Mouse (Mus musculus): ENCODE data around the gene Foxn3. TPM values are rescaled to one million over a fixed set of nuclear protein-coding genes. Genes with fewer than 3 reads are reported as not detected.

The Foxn3 gene
- polyA plus RNA-seq, 1 experiment = 5.8 TPM

- Histone ChIP-seq H3K36me3 (ENCODE audit: control insufficient read depth, insufficient read depth) (no peaks in the 10 kb centered on the region), H3K79me2 (ENCODE audit: control insufficient read depth, insufficient read depth) (no peaks in the 10 kb centered on the region), H3K27me3 (ENCODE audit: control insufficient read depth, insufficient read depth, insufficient read length) (no peaks in the 10 kb centered on the region), H3K4me3 (no peak overlapping the region), H3ac (ENCODE audit: control insufficient read depth, insufficient read length) (no peak overlapping the region), H3K4me2 (ENCODE audit: low read depth) (peak overlapping the region; percentile 91)
- TF ChIP-seq SRF (IDR thresholded peaks at IDR 0.05; ENCODE audit: control insufficient read depth, insufficient read length, low read depth) = no peak
- TF ChIP-seq POLR2AphosphoS2 (IDR thresholded peaks at IDR 0.05; ENCODE audit: insufficient read length, low read depth) = no peak
- no peak for TF ChIP-seq TCF3 (IDR thresholded peaks at IDR 0.05; ENCODE audit: insufficient read length, low read depth)
- TF ChIP-seq USF1 (IDR thresholded peaks at IDR 0.05; ENCODE audit: low read depth) = no peak
- no peak for TF ChIP-seq E2F4 (IDR thresholded peaks at IDR 0.05; ENCODE audit: insufficient read depth)
- TF ChIP-seq REST (IDR thresholded peaks at IDR 0.05; ENCODE audit: insufficient read depth, insufficient read length) = no peak
- TF ChIP-seq CEBPB (IDR thresholded peaks at IDR 0.05; ENCODE audit: insufficient read depth, poor library complexity, severe bottlenecking) = no peak
- TF ChIP-seq TCF12 (IDR thresholded peaks at IDR 0.05; ENCODE audit: insufficient read depth, poor library complexity, severe bottlenecking) = no peak
- TF ChIP-seq MYOG (IDR thresholded peaks at IDR 0.05; ENCODE audit: control insufficient read depth in 1 of 3, insufficient read depth in 1 of 3, insufficient read length in 2 of 3, low read depth in 2 of 3) = no peak
- TF ChIP-seq POLR2A (IDR thresholded peaks at IDR 0.05; ENCODE audit: insufficient read length, low read depth) = no peak
- no peak for TF ChIP-seq MAX (IDR thresholded peaks at IDR 0.05; ENCODE audit: low read depth)
- TF ChIP-seq MYOD1 (IDR thresholded peaks at IDR 0.05; ENCODE audit: control insufficient read depth in 1 of 3, insufficient read length in 2 of 3, low read depth in 2 of 3) = no peak
These were observed 2.6 kb downstream of the Foxn3 start for GRCm38 (mm10) chr12:99560701-99561332.

GRCm38 (mm10) chr12:99559483-99559882 is 3.9 kb downstream of the Foxn3 start:
- H3K79me2 ChIP-seq (ENCODE audit: control insufficient read depth, insufficient read depth) = no peaks in the 10 kb centered on the region
- H3K27me3 ChIP-seq (ENCODE audit: control insufficient read depth, insufficient read depth, insufficient read length) = no peaks in the 10 kb centered on the region
- H3K4me3 ChIP-seq = no peak overlapping the region
- no peak overlapping the region for H3K4me2 ChIP-seq (ENCODE audit: low read depth)
- no peak overlapping the region for H3ac ChIP-seq (ENCODE audit: control insufficient read depth, insufficient read length)
- no peaks in the 10 kb centered on the region for H3K36me3 ChIP-seq (ENCODE audit: control insufficient read depth, insufficient read depth)
- no peak for TF ChIP-seq MAX (IDR thresholded peaks at IDR 0.05; ENCODE audit: low read depth)
- TF ChIP-seq REST (IDR thresholded peaks at IDR 0.05; ENCODE audit: insufficient read depth, insufficient read length) = no peak
- no peak for TF ChIP-seq TCF3 (IDR thresholded peaks at IDR 0.05; ENCODE audit: insufficient read length, low read depth)
- TF ChIP-seq MYOG (IDR thresholded peaks at IDR 0.05; ENCODE audit: control insufficient read depth in 1 of 3, insufficient read depth in 1 of 3, insufficient read length in 2 of 3, low read depth in 2 of 3) = no peak
- no peak for TF ChIP-seq SRF (IDR thresholded peaks at IDR 0.05; ENCODE audit: control insufficient read depth, insufficient read length, low read depth)
- no peak for TF ChIP-seq POLR2A (IDR thresholded peaks at IDR 0.05; ENCODE audit: insufficient read length, low read depth)
- TF ChIP-seq USF1 (IDR thresholded peaks at IDR 0.05; ENCODE audit: low read depth) = no peak
- TF ChIP-seq CEBPB (IDR thresholded peaks at IDR 0.05; ENCODE audit: insufficient read depth, poor library complexity, severe bottlenecking) = no peak

GRCm38 (mm10) chr12:99558476-99558875 is 4.9 kb downstream of the Foxn3 start:
- H3K4me2 ChIP-seq (ENCODE audit: low read depth) = no peak overlapping the region
- H3ac ChIP-seq (ENCODE audit: control insufficient read depth, insufficient read length) = no peak overlapping the region
- no peaks in the 10 kb centered on the region for H3K36me3 ChIP-seq (ENCODE audit: control insufficient read depth, insufficient read depth)
- H3K79me2 ChIP-seq (ENCODE audit: control insufficient read depth, insufficient read depth) = no peaks in the 10 kb centered on the region
- no peak overlapping the region for H3K4me3 ChIP-seq
- H3K27me3 ChIP-seq (ENCODE audit: control insufficient read depth, insufficient read depth, insufficient read length) = no peaks in the 10 kb centered on the region
- TF ChIP-seq TCF3 (IDR thresholded peaks at IDR 0.05; ENCODE audit: insufficient read length, low read depth) = no peak
- no peak for TF ChIP-seq E2F4 (IDR thresholded peaks at IDR 0.05; ENCODE audit: insufficient read depth)
- no peak for TF ChIP-seq REST (IDR thresholded peaks at IDR 0.05; ENCODE audit: insufficient read depth, insufficient read length)
- TF ChIP-seq MYOG (IDR thresholded peaks at IDR 0.05; ENCODE audit: control insufficient read depth in 1 of 3, insufficient read depth in 1 of 3, insufficient read length in 2 of 3, low read depth in 2 of 3) = no peak
- no peak for TF ChIP-seq USF1 (IDR thresholded peaks at IDR 0.05; ENCODE audit: low read depth)
- no peak for TF ChIP-seq CEBPB (IDR thresholded peaks at IDR 0.05; ENCODE audit: insufficient read depth, poor library complexity, severe bottlenecking)
- no peak for TF ChIP-seq TCF12 (IDR thresholded peaks at IDR 0.05; ENCODE audit: insufficient read depth, poor library complexity, severe bottlenecking)
- no peak for TF ChIP-seq MAX (IDR thresholded peaks at IDR 0.05; ENCODE audit: low read depth)
- TF ChIP-seq POLR2AphosphoS2 (IDR thresholded peaks at IDR 0.05; ENCODE audit: insufficient read length, low read depth) = no peak
- no peak for TF ChIP-seq POLR2A (IDR thresholded peaks at IDR 0.05; ENCODE audit: insufficient read length, low read depth)
- no peak for TF ChIP-seq SRF (IDR thresholded peaks at IDR 0.05; ENCODE audit: control insufficient read depth, insufficient read length, low read depth)
- TF ChIP-seq MYOD1 (IDR thresholded peaks at IDR 0.05; ENCODE audit: control insufficient read depth in 1 of 3, insufficient read length in 2 of 3, low read depth in 2 of 3) = no peak

DNA sequence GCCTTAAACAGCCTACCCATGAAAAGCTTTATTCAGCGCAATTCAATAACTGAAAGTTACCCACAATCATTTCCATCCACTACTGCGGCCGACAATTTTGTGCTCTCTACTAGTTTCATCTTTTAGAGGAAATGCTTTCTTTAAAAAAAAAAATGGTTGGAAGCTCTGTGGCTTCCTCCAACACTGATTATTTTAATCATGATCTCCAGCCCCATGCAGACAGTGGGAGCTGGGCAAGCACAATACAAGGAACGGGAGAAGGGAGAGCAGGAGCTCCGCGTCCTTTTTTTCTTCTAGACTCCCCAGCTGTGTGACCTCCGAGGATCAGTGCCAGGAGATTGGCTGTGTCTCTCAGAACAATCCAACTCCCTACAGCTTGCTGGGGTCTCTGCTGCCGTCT is 5.9 kb downstream of the Foxn3 start:
- no peaks in the 10 kb centered on the region for H3K27me3 ChIP-seq (ENCODE audit: control insufficient read depth, insufficient read depth, insufficient read length)
- no peak overlapping the region for H3ac ChIP-seq (ENCODE audit: control insufficient read depth, insufficient read length)
- no peak overlapping the region for H3K4me3 ChIP-seq
- TF ChIP-seq MYOG (IDR thresholded peaks at IDR 0.05; ENCODE audit: control insufficient read depth in 1 of 3, insufficient read depth in 1 of 3, insufficient read length in 2 of 3, low read depth in 2 of 3) (no peak), POLR2AphosphoS2 (IDR thresholded peaks at IDR 0.05; ENCODE audit: insufficient read length, low read depth) (no peak), POLR2A (IDR thresholded peaks at IDR 0.05; ENCODE audit: insufficient read length, low read depth) (no peak), TCF3 (IDR thresholded peaks at IDR 0.05; ENCODE audit: insufficient read length, low read depth) (no peak), TCF12 (IDR thresholded peaks at IDR 0.05; ENCODE audit: insufficient read depth, poor library complexity, severe bottlenecking) (no peak), REST (IDR thresholded peaks at IDR 0.05; ENCODE audit: insufficient read depth, insufficient read length) (no peak), MAX (IDR thresholded peaks at IDR 0.05; ENCODE audit: low read depth) (no peak), USF1 (IDR thresholded peaks at IDR 0.05; ENCODE audit: low read depth) (no peak), MYOD1 (IDR thresholded peaks at IDR 0.05; ENCODE audit: control insufficient read depth in 1 of 3, insufficient read length in 2 of 3, low read depth in 2 of 3) (no peak), SRF (IDR thresholded peaks at IDR 0.05; ENCODE audit: control insufficient read depth, insufficient read length, low read depth) (no peak), E2F4 (IDR thresholded peaks at IDR 0.05; ENCODE audit: insufficient read depth) (no peak), CEBPB (IDR thresholded peaks at IDR 0.05; ENCODE audit: insufficient read depth, poor library complexity, severe bottlenecking) (no peak)
- no peaks in the 10 kb centered on the region for H3K36me3 ChIP-seq (ENCODE audit: control insufficient read depth, insufficient read depth)
- H3K79me2 ChIP-seq (ENCODE audit: control insufficient read depth, insufficient read depth) = no peaks in the 10 kb centered on the region
- H3K4me2 ChIP-seq (ENCODE audit: low read depth) = no peak overlapping the region

Measured in myocyte (in vitro differentiated cells).